Mouse (Mus musculus): ENCODE data around the gene Tbx21. TPM values are rescaled to one million over a fixed set of nuclear protein-coding genes. Genes with fewer than 3 reads are reported as not detected.

Gene Tbx21
- polyA plus RNA-seq, 1 experiment from 2014 or later: 0.05 TPM

DNA sequence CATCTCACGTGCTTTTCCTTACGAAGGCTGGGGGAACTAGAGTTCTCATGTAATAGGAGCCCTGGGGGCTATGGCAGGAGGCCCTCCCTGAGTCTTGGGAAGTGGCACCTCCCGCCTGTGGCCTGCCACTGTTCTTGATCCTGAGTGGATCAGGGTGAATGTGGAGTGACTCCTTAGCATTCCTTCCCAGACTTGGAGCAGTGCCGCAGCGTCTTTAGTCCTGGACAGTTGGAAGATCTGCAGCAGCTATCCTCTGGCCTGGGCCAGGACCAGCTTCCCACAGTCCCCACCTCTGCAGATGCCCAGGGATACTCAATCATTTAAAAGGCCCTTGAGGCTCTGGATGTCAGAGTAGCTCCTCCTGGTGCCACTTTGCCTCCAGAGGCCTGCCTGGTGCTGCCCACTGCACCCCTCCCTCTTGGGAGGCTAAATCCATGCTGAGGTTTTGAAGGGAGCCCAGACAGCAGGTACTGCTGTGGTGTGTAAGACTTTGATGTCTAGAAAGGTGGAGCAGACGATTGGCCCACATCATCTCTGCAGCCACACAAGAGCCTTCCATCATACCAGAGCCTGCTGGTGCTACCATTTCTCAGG, 65.5 kb downstream of the Tbx21 start:
- Histone ChIP-seq H3K27ac (replicated peaks) (no peak overlapping the region), H3K9me3 (ENCODE audit: control insufficient read depth, low read length) (no peaks in the 10 kb centered on the region), H3K4me3 (ENCODE audit: low read depth, low read length) (no peak overlapping the region), H3K36me3 (ENCODE audit: control insufficient read depth, insufficient read depth, low read length) (peaks cover 11% of the 10 kb centered on the region; the same call in 1 of the 2 replicates), H3K27me3 (ENCODE audit: control insufficient read depth, insufficient read depth, low read length) (no peaks in the 10 kb centered on the region), H3K4me2 (replicated peaks; ENCODE audit: low read depth) (no peak overlapping the region), H3K4me1 (replicated peaks; ENCODE audit: control insufficient read depth, insufficient read depth) (peaks cover 5% of the 10 kb centered on the region), H3K9ac (ENCODE audit: low read length) (no peak overlapping the region)
- TF ChIP-seq CTCF (IDR thresholded peaks at IDR 0.05; ENCODE audit: low read depth) (no peak), EP300 (optimal IDR thresholded peaks at IDR 0.05) (no peak)
- WGBS: 72% methylated on average over 6 of the region's 6 CpGs
- ATAC-seq (ENCODE audit: low FRiP score, low TSS enrichment) (no peak), DNase-seq (ENCODE audit: low spot score) (no peak)

DNA sequence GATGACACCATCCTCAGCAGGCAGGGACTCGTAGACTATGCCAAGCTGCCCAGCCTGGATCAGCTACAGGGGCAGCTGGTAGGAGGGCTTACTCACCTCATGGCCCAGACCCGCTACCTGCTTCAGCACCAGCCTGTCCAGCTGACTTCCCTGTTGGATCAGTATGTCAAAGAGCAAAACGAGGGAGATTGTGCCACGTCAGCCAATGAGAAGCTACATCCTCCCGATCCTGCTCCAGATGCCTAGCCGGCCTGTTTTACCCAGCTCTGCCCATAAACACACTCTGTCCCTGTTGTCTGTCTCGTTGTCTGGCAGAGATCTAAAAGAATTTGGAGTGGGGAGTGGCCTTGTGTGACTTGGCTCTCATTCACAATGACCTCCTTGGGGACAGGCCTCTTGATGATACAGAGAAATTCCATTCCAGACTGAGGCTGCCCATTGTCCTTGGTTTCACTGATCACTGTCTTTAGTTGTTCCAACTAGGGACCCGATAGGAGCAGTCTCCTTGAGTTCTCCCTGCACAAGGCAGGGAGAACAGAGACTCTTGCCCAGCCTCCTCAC, 67.0 kb downstream of the Tbx21 start:
- Histone ChIP-seq H3K4me1 (replicated peaks; ENCODE audit: control insufficient read depth, insufficient read depth) (peaks cover 5% of the 10 kb centered on the region), H3K36me3 (ENCODE audit: control insufficient read depth, insufficient read depth, low read length) (peaks cover 9% of the 10 kb centered on the region; the same call in 1 of the 2 replicates), H3K27me3 (ENCODE audit: control insufficient read depth, insufficient read depth, low read length) (no peaks in the 10 kb centered on the region), H3K4me2 (replicated peaks; ENCODE audit: low read depth) (no peak overlapping the region), H3K9ac (ENCODE audit: low read length) (no peak overlapping the region), H3K9me3 (ENCODE audit: control insufficient read depth, low read length) (no peaks in the 10 kb centered on the region), H3K4me3 (ENCODE audit: low read depth, low read length) (no peak overlapping the region), H3K27ac (replicated peaks) (no peak overlapping the region)
- ATAC-seq (ENCODE audit: low FRiP score, low TSS enrichment): no peak
- WGBS: 75% methylated on average over 8 of the region's 8 CpGs
- no peak for TF ChIP-seq CTCF (IDR thresholded peaks at IDR 0.05; ENCODE audit: low read depth)
- no peak for TF ChIP-seq EP300 (optimal IDR thresholded peaks at IDR 0.05)
- no peak for DNase-seq (ENCODE audit: low spot score)

Small RNA genes within 50 kb of the gene (microRNA-seq; reads per million reads assigned to microRNA genes)
- gene Mir7235: not detected
- 2.3 reads per million for gene Mir8103

Other genes starting within 250 kb of the Tbx21 start
- gene Cdk5rap3, start 198.8 kb downstream of the Tbx21 start, polyA plus RNA-seq (2015; fragmentation: Nextera tagmentation; extraction: Ambion mirVana): 61.7 and 64.9 TPM in 2 replicates
- 112 and 116 TPM in 2 replicates for gene Prr15l, start 187.2 kb downstream of the Tbx21 start, polyA plus RNA-seq (2015; fragmentation: Nextera tagmentation; extraction: Ambion mirVana)
- gene Pnpo, start 171.3 kb downstream of the Tbx21 start, polyA plus RNA-seq (2015; fragmentation: Nextera tagmentation; extraction: Ambion mirVana): 56.7 and 57.1 TPM in 2 replicates
- gene Sp2, start 132.4 kb downstream of the Tbx21 start, polyA plus RNA-seq (2015; fragmentation: Nextera tagmentation; extraction: Ambion mirVana): 5.8 and 7.1 TPM in 2 replicates
- 21.2 and 22.0 TPM in 2 replicates for gene Sp6, start 101.9 kb downstream of the Tbx21 start, polyA plus RNA-seq (2015; fragmentation: Nextera tagmentation; extraction: Ambion mirVana)
- 11.8 and 12.5 TPM in 2 replicates for gene Scrn2, start 85.4 kb downstream of the Tbx21 start, polyA plus RNA-seq (2015; fragmentation: Nextera tagmentation; extraction: Ambion mirVana)
- gene Lrrc46, start 73.9 kb downstream of the Tbx21 start, polyA plus RNA-seq (2015; fragmentation: Nextera tagmentation; extraction: Ambion mirVana): 0.36 and 0.45 TPM in 2 replicates
- gene Mrpl10, start 73.8 kb downstream of the Tbx21 start, polyA plus RNA-seq (2015; fragmentation: Nextera tagmentation; extraction: Ambion mirVana): 56.3 and 60.8 TPM in 2 replicates
- 7.5 and 8.6 TPM in 2 replicates for gene Osbpl7, start 64.7 kb downstream of the Tbx21 start, polyA plus RNA-seq (2015; fragmentation: Nextera tagmentation; extraction: Ambion mirVana)
- gene Tbkbp1, start 36.2 kb upstream of the Tbx21 start, polyA plus RNA-seq (2015; fragmentation: Nextera tagmentation; extraction: Ambion mirVana): 1.8 and 2.4 TPM in 2 replicates
- 18.5 and 19.2 TPM in 2 replicates for gene Kpnb1, start 72.5 kb upstream of the Tbx21 start, polyA plus RNA-seq (2015; fragmentation: Nextera tagmentation; extraction: Ambion mirVana)
- gene Npepps, start 165.3 kb upstream of the Tbx21 start, polyA plus RNA-seq (2015; fragmentation: Nextera tagmentation; extraction: Ambion mirVana): 43.4 and 52.8 TPM in 2 replicates
- 28.2 and 28.8 TPM in 2 replicates for gene Mrpl45, start 200.4 kb upstream of the Tbx21 start, polyA plus RNA-seq (2015; fragmentation: Nextera tagmentation; extraction: Ambion mirVana)
- 0.17 and 0.23 TPM in 2 replicates for gene Gpr179, start 236.7 kb upstream of the Tbx21 start, polyA plus RNA-seq (2015; fragmentation: Nextera tagmentation; extraction: Ambion mirVana)
- 1.3 and 1.7 TPM in 2 replicates for gene Socs7, start 247.2 kb upstream of the Tbx21 start, polyA plus RNA-seq (2015; fragmentation: Nextera tagmentation; extraction: Ambion mirVana)

Data from stomach, postnatal 0 days (tissue).